Mouse (Mus musculus): ENCODE results near the gene Tefm.
"Not testable (repeated sequence)": the region's sequence is repeated elsewhere in the genome, so short reads cannot be mapped to it uniquely, and the experiment has no call there.

The Tefm gene

DNA sequence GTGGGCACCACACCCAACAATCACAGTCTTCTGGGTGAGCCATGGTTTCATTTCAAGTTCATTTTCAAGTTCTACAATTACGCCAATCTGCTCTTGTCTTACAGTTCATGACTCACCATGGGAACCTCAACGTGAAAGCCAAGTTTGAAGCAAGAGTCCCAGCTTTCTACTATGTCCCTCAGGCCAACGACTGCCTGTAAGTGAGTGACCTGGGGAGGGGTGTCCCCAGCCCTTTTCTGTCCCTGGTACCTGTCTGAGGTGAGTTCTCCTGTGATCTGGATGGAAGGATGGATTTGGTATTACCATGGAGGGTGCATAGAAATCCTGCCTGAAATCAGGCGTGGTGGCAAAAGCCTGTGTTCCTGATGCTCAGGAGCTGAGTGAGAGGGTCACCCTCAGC is 14.9 kb upstream of the Tefm start:
- DNase-seq (ENCODE audit: low read depth, low spot score) = no peak

GRCm38 (mm10) chr11:80155961-80156360 is 14.0 kb upstream of the Tefm start:
- no peak for DNase-seq (ENCODE audit: low read depth, low spot score)

DNA sequence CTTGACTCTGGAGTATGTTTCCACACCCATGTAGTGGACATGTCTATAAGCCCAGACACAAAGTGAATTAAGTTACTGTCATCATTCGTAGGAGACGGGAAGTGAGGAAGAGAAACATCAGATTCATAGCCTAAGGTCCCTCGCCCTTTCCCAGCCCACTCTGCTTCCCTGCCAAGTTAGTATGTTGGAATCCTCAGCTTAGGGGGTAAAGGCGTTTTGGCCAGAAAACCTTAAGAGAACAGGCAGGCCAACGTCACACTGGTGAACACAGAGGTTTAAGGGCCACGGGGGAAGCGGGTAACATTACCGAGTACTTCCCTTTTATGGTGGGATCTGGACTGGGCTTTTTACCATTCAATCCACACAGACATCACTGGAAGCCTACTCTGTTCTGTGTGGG is 13.6 kb upstream of the Tefm start:
- no peak for DNase-seq (ENCODE audit: low read depth, low spot score)

DNA sequence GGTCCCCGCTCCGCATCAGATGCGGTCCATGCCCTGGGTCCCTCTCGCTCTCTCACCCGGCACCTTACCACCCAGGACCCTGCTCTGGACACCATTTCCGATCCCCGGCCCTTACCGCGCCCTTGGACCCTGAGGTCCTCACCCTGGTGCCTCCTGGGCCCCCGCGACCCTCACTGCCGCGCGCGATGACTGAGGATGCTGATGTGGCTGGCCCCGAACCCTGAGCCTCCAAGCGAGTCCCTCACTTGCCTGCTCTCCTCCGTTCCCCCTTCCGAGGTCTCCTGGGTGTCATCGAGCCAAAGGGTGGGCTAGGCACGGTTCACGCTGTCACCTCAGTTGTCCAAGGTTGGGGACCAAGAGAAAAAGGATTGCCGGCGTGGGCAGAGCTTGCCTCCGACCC is 12.5 kb upstream of the Tefm start:
- DNase-seq (ENCODE audit: low read depth, low spot score) = no peak

GRCm38 (mm10) chr11:80153857-80154495 is 12.0 kb upstream of the Tefm start, which contains the start of gene Adap2:
Gene Adap2, plus strand, starts transcription at chr11:80154105.
- DNase-seq (ENCODE audit: low read depth, low spot score) = peak; percentile 68

DNA sequence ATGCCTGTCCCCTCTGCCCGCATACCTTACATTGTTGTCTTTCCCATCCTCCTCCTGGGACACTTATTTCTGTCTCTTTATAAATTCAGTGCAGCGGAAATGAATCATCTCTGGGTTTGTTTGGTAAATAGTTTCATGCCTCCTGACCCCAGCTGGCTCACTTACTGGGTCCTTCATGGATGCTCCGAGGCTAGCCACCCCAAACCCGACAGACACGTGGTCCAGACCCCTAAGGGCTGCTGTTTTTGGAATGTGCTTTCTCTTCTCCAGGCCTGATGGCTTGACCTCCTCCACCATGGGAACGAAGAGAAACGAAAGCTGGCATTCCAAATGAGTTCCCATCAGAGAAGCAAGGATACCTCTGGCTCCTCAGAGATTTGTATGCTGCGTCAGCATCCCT is 10.4 kb upstream of the Tefm start:
- no peak for DNase-seq (ENCODE audit: low read depth, low spot score)

GRCm38 (mm10) chr11:80151541-80151940 is 9.6 kb upstream of the Tefm start:
- DNase-seq (ENCODE audit: low read depth, low spot score) = no peak

DNA sequence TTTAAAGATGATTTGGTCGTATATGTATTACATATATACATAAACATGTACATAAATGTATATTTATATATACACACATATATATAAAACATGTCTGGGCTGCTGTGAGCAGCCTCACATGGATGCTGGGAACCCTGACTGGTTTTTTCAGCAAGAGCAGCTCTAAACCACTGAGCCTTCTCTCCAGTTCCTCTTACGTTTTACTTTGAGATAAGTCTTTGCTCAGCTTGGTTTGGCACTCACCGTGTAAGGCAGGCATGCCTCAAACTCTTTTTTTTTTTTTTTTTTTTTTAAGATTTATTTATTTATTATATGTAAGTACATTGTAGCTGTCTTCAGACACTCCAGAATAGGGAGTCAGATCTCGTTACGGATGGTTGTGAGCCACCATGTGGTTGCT is 8.6 kb upstream of the Tefm start:
- no peak for DNase-seq (ENCODE audit: low read depth, low spot score)

- no peak for DNase-seq (ENCODE audit: low read depth, low spot score)
Measured at GRCm38 (mm10) chr11:80149412-80150023, 7.5 kb upstream of the Tefm start.

DNA sequence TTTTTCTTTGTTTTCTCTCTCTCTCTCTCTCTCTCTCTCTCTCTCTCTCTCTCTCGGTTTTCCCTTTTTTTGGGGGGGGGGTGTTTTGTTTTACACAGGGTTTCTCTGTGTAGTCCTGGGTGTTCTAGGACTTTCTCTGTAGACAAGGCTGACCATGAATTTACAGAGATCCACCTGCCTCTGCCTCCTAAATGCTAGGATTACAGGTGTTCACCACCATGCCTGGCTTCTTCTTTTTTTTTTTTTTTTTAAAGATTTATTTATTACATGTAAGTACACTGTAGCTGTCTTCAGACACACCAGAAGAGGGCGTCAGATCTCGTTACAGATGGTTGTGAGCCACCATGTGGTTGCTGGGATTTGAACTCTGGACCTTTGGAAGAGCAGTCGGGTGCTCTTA is 7.0 kb upstream of the Tefm start:
- DNase-seq (ENCODE audit: low read depth, low spot score) = not testable (repeated sequence)

GRCm38 (mm10) chr11:80148313-80148712 is 6.3 kb upstream of the Tefm start:
- no peak for DNase-seq (ENCODE audit: low read depth, low spot score)

DNA sequence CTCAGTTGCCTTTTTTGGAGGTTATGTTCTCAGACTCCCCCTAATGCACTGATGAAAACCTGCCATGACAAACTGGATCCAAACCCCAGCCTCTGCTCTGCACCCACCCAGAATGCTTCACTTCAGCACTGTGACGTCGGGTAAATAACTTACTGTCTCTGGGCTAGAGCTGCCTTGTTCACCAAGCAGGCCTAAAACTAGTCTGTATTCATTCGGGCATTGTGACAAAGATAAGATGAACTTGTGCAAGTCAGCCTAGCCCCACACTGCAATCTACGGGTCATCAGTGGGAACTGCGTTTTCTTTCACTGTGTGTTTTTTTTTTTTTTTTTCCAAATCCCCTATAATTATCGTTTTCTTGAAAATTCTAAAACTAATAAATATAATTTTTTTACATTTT is 5.8 kb upstream of the Tefm start:
- no peak for DNase-seq (ENCODE audit: low read depth, low spot score)

DNA sequence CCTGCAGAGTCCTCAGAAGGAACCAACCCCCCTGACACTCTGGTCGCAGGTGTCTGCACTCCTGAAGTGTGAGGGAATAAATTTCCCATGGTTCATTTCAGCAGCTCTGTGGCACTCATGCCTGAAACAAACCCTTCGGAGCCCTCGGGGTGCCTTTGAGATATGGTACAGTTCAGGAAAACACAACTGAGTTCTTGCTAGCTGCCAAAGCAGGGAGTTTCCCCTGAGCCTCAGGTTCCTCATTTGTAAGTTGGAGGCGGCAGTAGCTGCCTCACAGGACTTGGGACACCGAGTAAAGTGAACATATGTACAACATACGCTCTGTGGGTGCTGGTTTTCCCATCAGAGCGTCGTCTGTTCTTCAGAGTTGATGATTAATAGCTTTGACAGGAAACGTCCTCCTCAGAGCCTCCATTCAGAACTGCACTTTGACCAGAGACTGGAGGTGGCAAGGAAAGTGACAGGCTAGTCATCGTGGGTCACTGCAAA is 3.9 kb upstream of the Tefm start:
- DNase-seq (ENCODE audit: low read depth, low spot score) = no peak

- no peak for DNase-seq (ENCODE audit: low read depth, low spot score)
Measured at GRCm38 (mm10) chr11:80142872-80143271, 897 bp upstream of the Tefm start.

GRCm38 (mm10) chr11:80137773-80138172 is 4.2 kb downstream of the Tefm start:
- no peak for DNase-seq (ENCODE audit: low read depth, low spot score)

DNA sequence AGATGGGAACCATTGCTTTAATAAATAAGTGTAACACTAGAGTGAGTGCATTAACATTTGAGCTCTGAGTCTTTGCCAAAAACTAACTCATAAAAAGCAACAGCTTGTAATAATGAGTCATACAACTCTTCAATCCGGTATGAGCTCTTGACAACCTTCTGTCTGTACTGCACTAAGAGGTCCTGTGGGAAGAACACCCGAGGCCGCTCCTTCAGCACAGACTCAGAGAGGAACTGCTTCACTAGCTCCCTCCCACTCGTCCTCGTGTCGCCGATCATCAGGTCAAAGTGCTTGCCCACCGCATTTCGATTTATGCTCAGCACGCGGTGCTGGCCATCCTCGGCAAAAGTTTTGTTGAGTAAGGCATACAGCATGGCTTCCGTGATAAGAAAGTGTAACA is 5.2 kb downstream of the Tefm start:
- no peak for DNase-seq (ENCODE audit: low read depth, low spot score)

GRCm38 (mm10) chr11:80135954-80136683 is 5.9 kb downstream of the Tefm start:
- DNase-seq (ENCODE audit: low read depth, low spot score) = no peak

- no peak for DNase-seq (ENCODE audit: low read depth, low spot score)
Measured at GRCm38 (mm10) chr11:80134744-80135143, 7.2 kb downstream of the Tefm start.

GRCm38 (mm10) chr11:80132050-80132449 is 9.9 kb downstream of the Tefm start:
- DNase-seq (ENCODE audit: low read depth, low spot score) = no peak

GRCm38 (mm10) chr11:80116411-80116810 is 25.6 kb downstream of the Tefm start:
- DNase-seq (ENCODE audit: low read depth, low spot score) = no peak

- no peak for DNase-seq (ENCODE audit: low read depth, low spot score)
Measured at GRCm38 (mm10) chr11:80104407-80104806, 37.6 kb downstream of the Tefm start.

DNA sequence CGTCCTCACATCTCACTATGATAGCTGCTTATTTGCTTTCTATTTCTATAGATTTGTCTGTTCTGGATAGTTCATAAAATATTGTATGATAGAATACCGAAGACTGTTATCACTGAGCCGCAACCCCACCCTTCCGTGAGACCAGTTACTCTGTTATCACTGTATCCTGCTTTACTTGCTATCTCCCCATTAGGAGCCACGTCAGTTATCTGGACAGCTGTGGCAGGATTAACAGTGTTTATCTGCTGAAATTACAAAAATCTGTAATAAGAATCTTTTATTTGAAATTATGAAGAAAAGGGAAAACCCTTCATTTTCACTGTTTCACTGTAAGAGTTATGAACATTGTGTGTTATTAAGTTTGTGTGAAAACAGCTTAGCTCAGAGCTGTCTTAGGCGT is 40.7 kb downstream of the Tefm start:
- DNase-seq (ENCODE audit: low read depth, low spot score) = no peak
